Mouse (Mus musculus) spleen, adult 10 weeks (tissue): ENCODE measurements around the gene Ppig. TPM values are rescaled to one million over a fixed set of nuclear protein-coding genes. Genes with fewer than 3 reads are reported as not detected.

Experiments
- polyA plus RNA-seq: library from polyadenylated mRNA; stranded (reverse); fragments of 350-450 nt; fragmentation: Illumina TruSeq; extraction: RNeasy Lipid Tissue Mini Kit (QIAGEN cat#74804); gene quantifications from one replicate; pipeline ENCODE4 v1.2.3, GENCODE M21; 2015; ENCODE audit warnings: low replicate concordance; ENCODE audit not compliant: insufficient read depth

Ppig gene
- polyA plus RNA-seq: 115 TPM

GRCm38 (mm10) chr2:69722273-69722649 is at the start of gene Ppig:
Gene Ppig, plus strand, starts transcription at chr2:69722545.

GRCm38 (mm10) chr2:69712981-69713625 is 9.2 kb upstream of the Ppig start, which contains the start of gene Fastkd1:
Gene Fastkd1, minus strand, starts transcription at chr2:69713516.

GRCm38 (mm10) chr2:69789429-69790069 is 67.2 kb downstream of the Ppig start, which contains the start of the genes Ccdc173 and Phospho2:
Gene Ccdc173, minus strand, starts transcription at chr2:69789575.
Gene Phospho2, plus strand, starts transcription at chr2:69789623.

Other genes with a start within 250 kb of the Ppig start
- 0.10 TPM for gene Lrp2, start 136.5 kb upstream of the Ppig start, polyA plus RNA-seq
- 5.7 TPM for gene Bbs5, start 75.4 kb upstream of the Ppig start, polyA plus RNA-seq
- gene Klhl41, start 52.4 kb upstream of the Ppig start, polyA plus RNA-seq: 0.15 TPM
- 20.8 TPM for gene Fastkd1, start 9.0 kb upstream of the Ppig start, polyA plus RNA-seq
- gene Ccdc173, start 67.0 kb downstream of the Ppig start, polyA plus RNA-seq: 3.5 TPM
- gene Phospho2, start 67.1 kb downstream of the Ppig start, polyA plus RNA-seq: 27.2 TPM
- gene Klhl23, start 99.4 kb downstream of the Ppig start, polyA plus RNA-seq: 9.3 TPM
- gene Ssb, start 139.0 kb downstream of the Ppig start, polyA plus RNA-seq: 361 TPM
- 37.1 TPM for gene Mettl5, start 163.1 kb downstream of the Ppig start, polyA plus RNA-seq
- 42.8 TPM for gene Ubr3, start 174.7 kb downstream of the Ppig start, polyA plus RNA-seq